Mouse (Mus musculus): ENCODE measurements around the gene Dner. TPM values are rescaled to one million over a fixed set of nuclear protein-coding genes. Genes with fewer than 3 reads are reported as not detected.

The Dner gene
- total and polyA plus RNA-seq, 3 experiments: 0.16 TPM; not detected in 2

DNA sequence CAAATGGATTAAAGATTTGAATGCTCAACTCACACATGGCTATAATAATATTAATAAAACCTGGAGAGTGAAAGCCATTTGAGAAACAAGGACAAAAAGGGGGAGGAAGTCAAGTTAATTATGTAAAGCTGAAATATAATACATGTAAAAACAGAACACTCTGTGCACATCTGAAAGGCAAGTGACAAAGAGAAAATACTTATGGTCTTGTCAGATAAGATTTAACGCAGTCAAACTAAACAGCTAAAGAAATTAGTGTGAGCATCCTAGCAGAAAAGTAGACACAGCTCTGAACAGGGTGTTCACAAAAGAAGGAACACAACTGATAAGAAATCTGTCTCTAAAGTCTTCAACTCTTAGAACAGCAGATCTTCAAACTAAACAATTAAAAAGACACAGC lies 293.9 kb downstream of the Dner start:
- Histone ChIP-seq H3K4me1 (ENCODE audit: insufficient read depth, low read depth, low read length) (no peaks in the 10 kb centered on the region), H3K36me3 (replicated peaks) (no peaks in the 10 kb centered on the region), H3K27me3 (ENCODE audit: insufficient read depth, low read length) (no peaks in the 10 kb centered on the region), H3K9me3 (replicated peaks) (peaks cover 37% of the 10 kb centered on the region), H3K4me3 (ENCODE audit: low read depth, low read length) (no peak overlapping the region)
- ATAC-seq (ENCODE audit: extremely low read depth, insufficient number of reproducible peaks, low FRiP score, poor library complexity, severe bottlenecking) (no peak), DNase-seq (ENCODE audit: low spot score) (no peak)
- TF ChIP-seq TAL1 (conservative IDR thresholded peaks at IDR 0.05; ENCODE audit: low read depth, low read length): no peak
- no peak for TF ChIP-seq POLR2AphosphoS5 (IDR thresholded peaks at IDR 0.05; ENCODE audit: insufficient replicate concordance, low read depth, low read length)
- TF ChIP-seq CTCF (IDR thresholded peaks at IDR 0.05; ENCODE audit: low read depth, low read length): no peak
- no peak for TF ChIP-seq GATA2 (IDR thresholded peaks at IDR 0.05; ENCODE audit: borderline replicate concordance, low read depth, low read length)
- no peak for TF ChIP-seq GATA1 (IDR thresholded peaks at IDR 0.05; ENCODE audit: borderline replicate concordance, low read length)

DNA sequence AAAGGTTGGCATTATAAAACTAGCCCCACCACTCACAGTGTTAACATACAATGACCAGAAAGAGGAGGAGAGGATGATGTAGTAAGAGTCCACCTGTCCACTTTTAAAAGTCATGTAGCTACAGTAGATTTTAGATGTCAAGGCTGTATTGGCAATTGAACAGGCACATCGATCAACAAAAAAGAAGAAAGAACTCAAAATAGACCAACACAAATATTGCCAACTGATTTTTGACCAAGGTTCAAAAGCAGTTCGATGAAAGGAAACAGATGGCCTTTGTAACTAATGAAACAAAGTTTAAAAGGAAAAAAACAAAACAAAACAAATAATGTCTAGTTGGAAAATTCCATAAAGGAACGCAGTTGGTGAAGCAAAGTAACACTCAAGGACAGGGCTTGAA lies 296.4 kb downstream of the Dner start:
- Histone ChIP-seq H3K4me3 (ENCODE audit: low read depth, low read length) (no peak overlapping the region), H3K36me3 (replicated peaks) (no peaks in the 10 kb centered on the region), H3K4me1 (ENCODE audit: insufficient read depth, low read depth, low read length) (no peaks in the 10 kb centered on the region), H3K9me3 (replicated peaks) (peaks cover 29% of the 10 kb centered on the region), H3K27me3 (ENCODE audit: insufficient read depth, low read length) (no peaks in the 10 kb centered on the region)
- TF ChIP-seq CTCF (IDR thresholded peaks at IDR 0.05; ENCODE audit: low read depth, low read length) (no peak), GATA2 (IDR thresholded peaks at IDR 0.05; ENCODE audit: borderline replicate concordance, low read depth, low read length) (no peak), GATA1 (IDR thresholded peaks at IDR 0.05; ENCODE audit: borderline replicate concordance, low read length) (no peak), POLR2AphosphoS5 (IDR thresholded peaks at IDR 0.05; ENCODE audit: insufficient replicate concordance, low read depth, low read length) (no peak), TAL1 (conservative IDR thresholded peaks at IDR 0.05; ENCODE audit: low read depth, low read length) (no peak)
- ATAC-seq (ENCODE audit: extremely low read depth, insufficient number of reproducible peaks, low FRiP score, poor library complexity, severe bottlenecking) (no peak), DNase-seq (ENCODE audit: low spot score) (no peak)

DNA sequence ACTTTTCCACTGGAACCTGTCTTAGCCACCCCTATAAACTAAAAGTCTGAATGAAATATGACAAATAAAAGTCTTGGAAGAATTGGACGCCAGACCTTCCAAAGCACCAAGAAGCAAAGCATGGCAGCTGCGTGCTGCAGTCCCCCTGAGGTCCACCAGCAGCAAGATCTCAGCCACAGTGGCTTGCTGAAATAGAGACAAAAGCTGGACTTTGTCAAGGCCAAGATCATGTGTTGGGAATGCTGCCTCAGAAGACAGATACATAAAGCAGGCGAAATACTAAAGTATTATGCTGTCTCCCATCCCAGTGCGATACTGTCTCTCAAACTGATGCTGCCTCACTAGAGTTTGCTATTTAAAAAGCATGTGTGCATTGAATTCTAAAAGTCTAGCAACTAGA lies 296.9 kb downstream of the Dner start:
- Histone ChIP-seq H3K9me3 (replicated peaks) (peaks cover 25% of the 10 kb centered on the region), H3K27me3 (ENCODE audit: insufficient read depth, low read length) (no peaks in the 10 kb centered on the region), H3K36me3 (replicated peaks) (no peaks in the 10 kb centered on the region), H3K4me1 (ENCODE audit: insufficient read depth, low read depth, low read length) (no peaks in the 10 kb centered on the region), H3K4me3 (ENCODE audit: low read depth, low read length) (no peak overlapping the region)
- DNase-seq (ENCODE audit: low spot score): no peak
- ATAC-seq (ENCODE audit: extremely low read depth, insufficient number of reproducible peaks, low FRiP score, poor library complexity, severe bottlenecking): no peak
- TF ChIP-seq GATA1 (IDR thresholded peaks at IDR 0.05; ENCODE audit: borderline replicate concordance, low read length) (no peak), CTCF (IDR thresholded peaks at IDR 0.05; ENCODE audit: low read depth, low read length) (no peak), POLR2AphosphoS5 (IDR thresholded peaks at IDR 0.05; ENCODE audit: insufficient replicate concordance, low read depth, low read length) (no peak)

DNA sequence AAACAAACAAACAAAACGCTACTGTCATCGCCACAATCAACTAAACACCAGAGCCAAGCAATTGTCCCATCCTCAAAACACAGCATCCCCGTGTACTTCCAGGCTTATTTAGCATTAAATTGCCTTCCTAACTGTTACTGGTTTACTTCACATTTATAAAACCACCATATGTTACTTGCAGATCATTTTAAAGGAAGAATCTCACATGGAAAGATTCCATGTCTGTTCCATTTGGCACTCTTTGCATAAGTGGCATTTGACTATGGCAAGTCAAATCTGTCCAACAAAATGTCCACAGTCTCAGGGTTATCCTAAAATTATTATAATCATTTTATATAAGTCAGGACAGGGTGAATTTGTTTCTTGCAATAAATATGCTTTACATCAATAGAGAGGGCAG lies 299.2 kb downstream of the Dner start:
- H3K36me3 ChIP-seq (replicated peaks): no peaks in the 10 kb centered on the region
- TF ChIP-seq GATA2 (IDR thresholded peaks at IDR 0.05; ENCODE audit: borderline replicate concordance, low read depth, low read length) (no peak), GATA1 (IDR thresholded peaks at IDR 0.05; ENCODE audit: borderline replicate concordance, low read length) (no peak), POLR2AphosphoS5 (IDR thresholded peaks at IDR 0.05; ENCODE audit: insufficient replicate concordance, low read depth, low read length) (no peak), TAL1 (conservative IDR thresholded peaks at IDR 0.05; ENCODE audit: low read depth, low read length) (no peak), CTCF (IDR thresholded peaks at IDR 0.05; ENCODE audit: low read depth, low read length) (no peak)
- DNase-seq (ENCODE audit: low spot score): no peak
- no peak for ATAC-seq (ENCODE audit: extremely low read depth, insufficient number of reproducible peaks, low FRiP score, poor library complexity, severe bottlenecking)
- peaks cover 19% of the 10 kb centered on the region for H3K9me3 ChIP-seq (replicated peaks)
- no peak overlapping the region for H3K4me3 ChIP-seq (ENCODE audit: low read depth, low read length)
- no peaks in the 10 kb centered on the region for H3K27me3 ChIP-seq (ENCODE audit: insufficient read depth, low read length)
- no peaks in the 10 kb centered on the region for H3K4me1 ChIP-seq (ENCODE audit: insufficient read depth, low read depth, low read length)

DNA sequence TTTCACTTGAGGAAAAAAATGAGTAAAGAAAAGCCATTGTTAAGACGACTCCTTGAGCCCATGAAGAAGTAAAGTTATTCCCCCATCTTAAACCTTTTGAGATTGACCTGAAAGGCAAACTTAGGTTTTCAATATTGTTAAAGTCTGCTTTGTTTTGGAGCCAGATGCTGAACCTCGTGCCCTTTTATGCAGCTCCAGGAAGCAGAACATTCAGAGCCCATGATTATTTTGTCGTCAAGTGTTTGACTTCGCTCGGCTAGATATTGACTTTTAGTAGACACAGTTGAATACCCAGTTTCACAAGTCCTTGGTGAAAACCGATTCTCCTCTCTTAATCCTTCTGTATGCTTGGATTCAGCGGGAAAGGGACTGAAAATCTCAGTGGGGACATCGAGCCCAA lies 300.1 kb downstream of the Dner start:
- ATAC-seq (ENCODE audit: extremely low read depth, insufficient number of reproducible peaks, low FRiP score, poor library complexity, severe bottlenecking) (no peak), DNase-seq (ENCODE audit: low spot score) (no peak)
- Histone ChIP-seq H3K4me1 (ENCODE audit: insufficient read depth, low read depth, low read length) (no peaks in the 10 kb centered on the region), H3K4me3 (ENCODE audit: low read depth, low read length) (no peak overlapping the region), H3K9me3 (replicated peaks) (peaks cover 16% of the 10 kb centered on the region), H3K36me3 (replicated peaks) (no peaks in the 10 kb centered on the region), H3K27me3 (ENCODE audit: insufficient read depth, low read length) (no peaks in the 10 kb centered on the region)
- TF ChIP-seq GATA2 (IDR thresholded peaks at IDR 0.05; ENCODE audit: borderline replicate concordance, low read depth, low read length): no peak
- no peak for TF ChIP-seq CTCF (IDR thresholded peaks at IDR 0.05; ENCODE audit: low read depth, low read length)
- TF ChIP-seq POLR2AphosphoS5 (IDR thresholded peaks at IDR 0.05; ENCODE audit: insufficient replicate concordance, low read depth, low read length): no peak
- no peak for TF ChIP-seq GATA1 (IDR thresholded peaks at IDR 0.05; ENCODE audit: borderline replicate concordance, low read length)

DNA sequence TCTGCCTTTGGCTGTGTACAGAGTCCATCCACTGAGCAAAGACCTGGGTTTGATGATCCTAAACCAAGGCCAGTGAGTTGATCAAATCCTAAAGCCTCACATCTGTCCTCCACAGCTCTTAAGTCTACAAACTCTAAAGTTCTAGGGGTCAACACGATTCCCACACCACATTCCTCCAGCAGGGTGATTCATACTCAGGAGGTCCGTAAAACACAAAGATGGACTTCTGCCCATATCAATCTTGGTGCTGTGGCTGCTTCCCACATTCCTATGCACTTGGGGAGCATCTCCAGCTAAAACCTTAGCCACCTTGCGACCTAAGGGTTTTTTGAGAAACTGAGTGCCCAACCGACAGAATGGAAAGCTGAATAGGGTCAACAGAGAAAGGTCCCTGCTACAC lies 305.1 kb downstream of the Dner start:
- Histone ChIP-seq H3K4me1 (ENCODE audit: insufficient read depth, low read depth, low read length) (no peaks in the 10 kb centered on the region), H3K9me3 (replicated peaks) (peaks cover 32% of the 10 kb centered on the region), H3K27me3 (ENCODE audit: insufficient read depth, low read length) (no peaks in the 10 kb centered on the region), H3K36me3 (replicated peaks) (no peaks in the 10 kb centered on the region), H3K4me3 (ENCODE audit: low read depth, low read length) (no peak overlapping the region)
- TF ChIP-seq POLR2AphosphoS5 (IDR thresholded peaks at IDR 0.05; ENCODE audit: insufficient replicate concordance, low read depth, low read length) (no peak), CTCF (IDR thresholded peaks at IDR 0.05; ENCODE audit: low read depth, low read length) (no peak), GATA1 (IDR thresholded peaks at IDR 0.05; ENCODE audit: borderline replicate concordance, low read length) (no peak), TAL1 (conservative IDR thresholded peaks at IDR 0.05; ENCODE audit: low read depth, low read length) (no peak), GATA2 (IDR thresholded peaks at IDR 0.05; ENCODE audit: borderline replicate concordance, low read depth, low read length) (no peak)
- DNase-seq (ENCODE audit: low spot score) (no peak), ATAC-seq (ENCODE audit: extremely low read depth, insufficient number of reproducible peaks, low FRiP score, poor library complexity, severe bottlenecking) (no peak)

DNA sequence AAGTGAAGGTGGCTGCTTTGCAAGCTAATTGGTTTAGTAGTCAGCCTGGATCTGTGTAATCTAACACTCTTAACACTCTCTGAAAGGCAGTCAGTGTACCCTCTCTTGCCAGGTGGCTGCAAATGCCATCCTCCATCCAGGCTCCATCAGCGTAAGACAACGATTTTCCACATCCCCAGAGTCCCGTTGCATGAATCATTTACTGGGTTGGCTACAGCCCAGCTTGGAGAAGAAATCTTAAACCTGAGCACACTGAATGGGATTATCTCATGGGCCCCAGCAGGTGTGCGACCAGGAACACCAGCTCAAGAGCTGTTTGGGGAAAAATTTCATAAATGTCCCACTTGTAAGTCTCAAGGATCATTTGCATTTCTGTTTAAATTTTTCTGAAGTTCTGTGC lies 308.4 kb downstream of the Dner start:
- Histone ChIP-seq H3K27me3 (ENCODE audit: insufficient read depth, low read length) (no peaks in the 10 kb centered on the region), H3K4me3 (ENCODE audit: low read depth, low read length) (no peak overlapping the region), H3K36me3 (replicated peaks) (no peaks in the 10 kb centered on the region), H3K4me1 (ENCODE audit: insufficient read depth, low read depth, low read length) (no peaks in the 10 kb centered on the region), H3K9me3 (replicated peaks) (peaks cover 52% of the 10 kb centered on the region)
- ATAC-seq (ENCODE audit: extremely low read depth, insufficient number of reproducible peaks, low FRiP score, poor library complexity, severe bottlenecking) (no peak), DNase-seq (ENCODE audit: low spot score) (no peak)
- TF ChIP-seq GATA1 (IDR thresholded peaks at IDR 0.05; ENCODE audit: borderline replicate concordance, low read length) (no peak), GATA2 (IDR thresholded peaks at IDR 0.05; ENCODE audit: borderline replicate concordance, low read depth, low read length) (no peak), CTCF (IDR thresholded peaks at IDR 0.05; ENCODE audit: low read depth, low read length) (no peak), POLR2AphosphoS5 (IDR thresholded peaks at IDR 0.05; ENCODE audit: insufficient replicate concordance, low read depth, low read length) (no peak), TAL1 (conservative IDR thresholded peaks at IDR 0.05; ENCODE audit: low read depth, low read length) (no peak)

All from G1E (cell line).